Mouse (Mus musculus) lung, postnatal 25 days (tissue): ENCODE data around the gene Rhbdd2.

ENCODE experiments used
- DNase-seq: peaks from one replicate; pipeline ENCODE4 v3.0.0; 2022; ENCODE audit warnings: low spot score

The Rhbdd2 gene

DNA sequence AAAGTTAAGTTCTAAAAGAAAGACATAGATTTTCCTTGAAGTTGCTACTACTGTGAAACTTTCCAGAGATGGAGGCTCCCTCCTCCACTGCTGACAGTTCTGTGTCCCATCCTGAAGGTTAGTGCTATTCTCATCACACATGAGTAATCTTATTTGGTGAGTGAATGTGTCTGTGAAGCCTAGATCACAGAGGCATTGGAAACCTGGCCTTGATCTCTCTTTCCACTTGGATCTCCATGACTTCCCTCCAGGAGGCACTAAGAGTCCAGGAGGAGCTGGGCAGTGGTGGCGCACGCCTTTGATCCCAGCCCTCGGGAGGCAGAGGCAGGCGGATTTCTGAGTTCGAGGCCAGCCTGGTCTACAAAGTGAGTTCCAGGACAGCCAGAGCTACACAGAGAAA is 49.6 kb downstream of the Rhbdd2 start:
- no peak for DNase-seq

DNA sequence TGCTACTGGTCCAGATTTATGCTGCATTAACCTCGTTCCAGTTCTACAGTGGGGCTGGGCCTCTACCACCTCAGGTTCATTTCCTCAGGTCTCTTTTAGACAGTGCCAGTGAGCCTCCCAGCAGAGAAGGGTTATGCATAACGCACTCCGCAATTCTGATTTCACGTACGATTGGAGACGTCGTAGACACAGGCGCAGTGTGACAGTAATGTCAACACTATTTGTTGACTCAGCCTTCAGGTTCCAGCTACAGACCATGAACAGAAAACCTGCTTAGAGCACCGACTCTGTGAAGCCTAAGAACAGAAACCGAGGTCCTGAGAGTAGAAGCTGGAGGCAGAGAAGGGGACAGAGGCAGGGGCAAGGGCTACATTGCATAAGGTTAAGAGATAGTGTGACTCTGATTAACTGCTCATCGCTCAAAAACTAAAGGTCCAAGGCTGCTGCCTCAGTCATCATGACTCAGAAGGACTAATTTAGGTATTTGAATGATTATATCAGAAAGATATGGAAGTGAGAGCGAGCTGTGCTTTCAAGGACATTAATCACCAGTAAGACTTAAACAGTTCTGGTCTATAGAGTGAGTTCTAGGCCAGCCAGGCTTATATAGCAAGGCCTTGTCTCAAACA is 50.6 kb downstream of the Rhbdd2 start:
- no peak for DNase-seq

DNA sequence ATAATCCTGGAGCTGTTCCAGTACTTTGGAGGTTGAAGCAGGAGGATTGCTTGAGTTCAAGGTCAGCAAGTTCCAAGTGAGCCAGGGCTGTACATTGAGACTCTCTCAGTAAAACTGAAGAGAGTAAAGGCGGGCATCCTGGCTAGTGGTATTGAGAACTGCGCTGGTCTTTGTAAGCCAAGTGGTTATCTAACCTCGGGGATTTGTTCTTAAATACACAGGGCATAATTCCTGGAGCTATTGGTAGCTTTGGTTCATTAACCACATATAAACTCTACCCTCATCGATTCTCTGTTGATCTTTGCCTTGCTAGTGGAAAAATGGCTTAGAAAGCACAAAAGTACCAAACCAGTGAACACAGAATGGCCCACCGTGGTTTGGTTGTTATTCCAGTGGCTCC is 58.0 kb downstream of the Rhbdd2 start:
- DNase-seq = no peak

DNA sequence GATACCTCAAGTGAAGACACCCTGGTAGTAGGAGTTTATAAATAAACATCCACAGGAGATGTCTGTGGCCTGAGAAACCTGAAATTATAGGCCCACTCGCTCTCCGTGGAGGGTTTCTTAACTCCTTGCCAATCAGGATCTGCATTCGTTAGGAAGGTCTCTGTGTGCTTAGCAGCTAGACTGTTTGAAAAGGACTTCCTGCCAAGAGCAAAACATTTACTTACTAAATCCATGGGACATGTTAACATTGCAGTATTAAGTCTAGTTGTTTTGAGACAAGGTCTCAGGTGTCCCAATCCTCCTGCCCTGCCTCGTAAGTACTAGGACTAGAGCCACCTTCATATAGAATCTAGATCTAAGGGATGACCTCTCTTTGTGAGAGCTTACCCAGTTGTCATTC is 58.8 kb downstream of the Rhbdd2 start:
- no peak for DNase-seq

DNA sequence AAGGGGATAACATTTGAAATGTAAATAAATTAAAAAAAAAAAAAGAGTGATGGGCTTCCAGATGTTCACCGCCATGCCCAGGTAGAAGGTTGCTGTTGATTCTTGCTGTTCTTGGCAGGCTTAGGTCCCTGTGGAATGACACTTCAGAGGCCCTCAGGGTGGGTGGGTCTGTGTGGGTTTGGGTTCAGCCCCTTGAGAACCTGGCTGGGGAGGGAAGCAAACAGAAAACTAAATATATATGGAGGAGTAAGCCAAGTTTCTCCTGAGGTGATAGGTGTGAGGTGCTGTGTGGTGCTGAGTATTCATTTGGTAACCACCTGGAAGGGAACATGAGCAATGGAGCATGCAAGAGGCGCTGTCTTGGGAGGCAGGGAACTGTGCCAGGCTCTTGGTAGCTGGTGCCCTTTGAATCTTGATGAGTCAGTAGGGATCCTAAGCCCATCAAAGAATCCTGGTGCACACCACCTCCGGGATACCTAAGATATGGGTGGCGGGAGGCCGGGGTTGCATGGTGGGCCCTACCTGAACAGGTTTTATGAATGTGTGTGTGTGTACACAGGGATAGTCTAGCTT is 60.9 kb downstream of the Rhbdd2 start:
- DNase-seq = peak; percentile 84

DNA sequence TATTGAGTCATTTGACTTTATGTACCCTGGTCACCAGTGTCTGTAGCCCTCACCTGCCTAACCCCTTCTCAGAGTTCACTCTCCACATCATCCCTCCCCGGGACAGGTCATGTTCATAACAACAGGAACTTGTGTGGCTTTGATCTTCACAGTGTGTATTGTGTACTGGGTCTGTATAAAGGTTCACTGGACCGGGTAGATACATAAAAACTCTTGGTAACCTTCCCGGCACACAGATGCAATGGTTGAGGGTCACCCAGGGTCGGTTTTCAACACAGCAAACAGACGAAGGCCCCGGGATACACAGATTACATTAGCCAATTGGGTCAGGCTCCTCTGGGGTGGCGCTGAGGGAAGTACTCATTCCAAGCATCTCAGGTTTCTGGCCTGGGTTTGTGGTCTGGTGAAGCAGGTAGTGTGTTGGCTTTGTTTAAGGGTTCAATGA is 62.9 kb downstream of the Rhbdd2 start:
- DNase-seq = peak; percentile 69
